Mouse (Mus musculus) kidney, embryonic 15.5 days (tissue): ENCODE results near the gene H2-T22. TPM values are rescaled to one million over a fixed set of nuclear protein-coding genes. Genes with fewer than 3 reads are reported as not detected.

Experiments
- ATAC-seq: fragments of 200-750 bp; cut with Nextera tagmentation; replicated peaks from 2 replicates; pipeline ENCODE4 v1.8.0; 2017; ENCODE audit warnings: moderate TSS enrichment; ENCODE audit not compliant: low FRiP score
- H3K27ac ChIP-seq: fragments of 300-500 bp; sonication (generic); 2 replicates; pipeline ENCODE4 v1.5.1; 2015; ENCODE audit warnings: mild to moderate bottlenecking, inconsistent platforms
- H3K27me3 ChIP-seq: fragments of 300-500 bp; sonication (generic); 2 replicates; pipeline ENCODE4 v1.6.1; 2015; ENCODE audit warnings: inconsistent platforms
- H3K36me3 ChIP-seq: fragments of 300-500 bp; sonication (generic); 2 replicates; pipeline ENCODE4 v1.6.1; 2015; ENCODE audit warnings: inconsistent platforms
- H3K4me1 ChIP-seq: fragments of 300-500 bp; sonication (generic); 2 replicates; pipeline ENCODE4 v1.6.1; 2015; ENCODE audit warnings: inconsistent platforms
- H3K4me2 ChIP-seq: fragments of 300-500 bp; sonication (generic); 2 replicates; pipeline ENCODE4 v1.6.1; 2015; ENCODE audit warnings: moderate library complexity, mild to moderate bottlenecking, inconsistent platforms
- H3K4me3 ChIP-seq: fragments of 300-500 bp; sonication (generic); replicated peaks from 2 replicates; pipeline ENCODE4 v1.5.1; 2015; ENCODE audit warnings: mild to moderate bottlenecking, inconsistent platforms
- H3K9ac ChIP-seq: fragments of 300-500 bp; sonication (generic); 2 replicates; pipeline ENCODE4 v1.6.1; 2015; ENCODE audit warnings: mild to moderate bottlenecking, inconsistent platforms
- H3K9me3 ChIP-seq: fragments of 300-500 bp; sonication (generic); replicated peaks from 2 replicates; pipeline ENCODE4 v1.6.1; 2016; ENCODE audit warnings: inconsistent platforms
- WGBS: fragments of 180-500 bp; shearing (Covaris S2); methylation state at CpG from one replicate; pipeline ENCODE4 v1.1.7; 2015; ENCODE audit warnings: mixed read lengths; 5-methylcytosine and 5-hydroxymethylcytosine counted together
- polyA plus RNA-seq: library from polyadenylated mRNA; unstranded; fragments of >200 nt; fragmentation: Nextera tagmentation; extraction: Ambion mirVana; gene quantifications from 2 replicates; pipeline ENCODE4 v1.2.1, GENCODE M21; 2015

Gene H2-T22
- polyA plus RNA-seq, 1 experiment from 2014 or later: 14.1 TPM

- H3K4me3 ChIP-seq: peak overlapping the region; percentile 58
- no peaks in the 10 kb centered on the region for H3K9me3 ChIP-seq
- H3K27ac ChIP-seq: no peak overlapping the region
- WGBS: 7% methylated on average over 17 of the region's 17 CpGs
- H3K4me1 ChIP-seq: peaks cover 30% of the 10 kb centered on the region
- no peak overlapping the region for H3K9ac ChIP-seq
- peak; percentile 72 for ATAC-seq
- H3K27me3 ChIP-seq: no peaks in the 10 kb centered on the region
- H3K4me2 ChIP-seq: peak overlapping the region; percentile 71
- H3K36me3 ChIP-seq: peaks cover 13% of the 10 kb centered on the region
These were observed 48.9 kb downstream of the H2-T22 start for GRCm38 (mm10) chr17:35993675-35994074.

GRCm38 (mm10) chr17:35991781-35992180, 50.8 kb downstream of the H2-T22 start:
- H3K4me2 ChIP-seq: no peak overlapping the region
- H3K4me3 ChIP-seq: no peak overlapping the region
- H3K9ac ChIP-seq: no peak overlapping the region
- no peak overlapping the region for H3K27ac ChIP-seq
- WGBS: 29% methylated on average over 10 of the region's 10 CpGs
- no peak for ATAC-seq
- H3K36me3 ChIP-seq: peaks cover 32% of the 10 kb centered on the region
- H3K9me3 ChIP-seq: no peaks in the 10 kb centered on the region
- no peaks in the 10 kb centered on the region for H3K27me3 ChIP-seq
- peaks cover 21% of the 10 kb centered on the region for H3K4me1 ChIP-seq

Other genes starting within 250 kb of the H2-T22 start
- 25.3 and 25.4 TPM in 2 replicates for gene Ier3, start 221.1 kb downstream of the H2-T22 start, polyA plus RNA-seq
- 42.3 and 44.6 TPM in 2 replicates for gene Flot1, start 219.5 kb downstream of the H2-T22 start, polyA plus RNA-seq
- gene Tubb5, start 204.4 kb downstream of the H2-T22 start, polyA plus RNA-seq: 951 and 997 TPM in 2 replicates
- 16.5 TPM in 2 replicates for gene Mdc1, start 201.2 kb downstream of the H2-T22 start, polyA plus RNA-seq
- 58.0 and 65.7 TPM in 2 replicates for gene Nrm, start 181.4 kb downstream of the H2-T22 start, polyA plus RNA-seq
- gene Ppp1r18, start 177.2 kb downstream of the H2-T22 start, polyA plus RNA-seq: 20.8 and 23.2 TPM in 2 replicates
- gene Dhx16, start 162.9 kb downstream of the H2-T22 start, polyA plus RNA-seq: 40.9 and 42.4 TPM in 2 replicates
- gene 2310061I04Rik, start 145.3 kb downstream of the H2-T22 start, polyA plus RNA-seq: 31.2 and 34.7 TPM in 2 replicates
- 86.5 and 91.6 TPM in 2 replicates for gene Atat1, start 132.7 kb downstream of the H2-T22 start, polyA plus RNA-seq
- gene Mrps18b, start 126.4 kb downstream of the H2-T22 start, polyA plus RNA-seq: 88.9 and 89.4 TPM in 2 replicates
- gene Ppp1r10, start 126.3 kb downstream of the H2-T22 start, polyA plus RNA-seq: 47.5 and 47.6 TPM in 2 replicates
- gene Abcf1, start 73.0 kb downstream of the H2-T22 start, polyA plus RNA-seq: 98.1 and 103 TPM in 2 replicates
- gene Gnl1, start 62.9 kb downstream of the H2-T22 start, polyA plus RNA-seq: 51.5 and 52.4 TPM in 2 replicates
- 41.5 and 42.5 TPM in 2 replicates for gene Prr3, start 62.5 kb downstream of the H2-T22 start, polyA plus RNA-seq
- 2.9 and 3.5 TPM in 2 replicates for gene H2-T24, start 22.2 kb downstream of the H2-T22 start, polyA plus RNA-seq
- gene H2-T23, start 9.9 kb downstream of the H2-T22 start, polyA plus RNA-seq: 4.3 and 4.5 TPM in 2 replicates
- not detected in 2 replicates for gene Gm6034, start 214 bp upstream of the H2-T22 start, polyA plus RNA-seq
- not detected in 2 replicates for gene Gm11127, start 15.6 kb upstream of the H2-T22 start, polyA plus RNA-seq
- gene Gm19684, start 78.9 kb upstream of the H2-T22 start, polyA plus RNA-seq: not detected in 2 replicates
- gene Gm7030, start 86.7 kb upstream of the H2-T22 start, polyA plus RNA-seq: not detected in 2 replicates
- not detected in 2 replicates for gene Gm8909, start 125.8 kb upstream of the H2-T22 start, polyA plus RNA-seq
- not detected in 2 replicates for gene H2-T3, start 147.5 kb upstream of the H2-T22 start, polyA plus RNA-seq
- gene Rpp21, start 215.3 kb upstream of the H2-T22 start, polyA plus RNA-seq: 107 and 113 TPM in 2 replicates
- gene Trim39, start 229.5 kb upstream of the H2-T22 start, polyA plus RNA-seq: 16.4 and 19.5 TPM in 2 replicates
- 0.14 TPM in 1 of 2 replicates, not detected in the other for gene H2-M10.2, start 243.7 kb upstream of the H2-T22 start, polyA plus RNA-seq